In the genomic region with DNA sequence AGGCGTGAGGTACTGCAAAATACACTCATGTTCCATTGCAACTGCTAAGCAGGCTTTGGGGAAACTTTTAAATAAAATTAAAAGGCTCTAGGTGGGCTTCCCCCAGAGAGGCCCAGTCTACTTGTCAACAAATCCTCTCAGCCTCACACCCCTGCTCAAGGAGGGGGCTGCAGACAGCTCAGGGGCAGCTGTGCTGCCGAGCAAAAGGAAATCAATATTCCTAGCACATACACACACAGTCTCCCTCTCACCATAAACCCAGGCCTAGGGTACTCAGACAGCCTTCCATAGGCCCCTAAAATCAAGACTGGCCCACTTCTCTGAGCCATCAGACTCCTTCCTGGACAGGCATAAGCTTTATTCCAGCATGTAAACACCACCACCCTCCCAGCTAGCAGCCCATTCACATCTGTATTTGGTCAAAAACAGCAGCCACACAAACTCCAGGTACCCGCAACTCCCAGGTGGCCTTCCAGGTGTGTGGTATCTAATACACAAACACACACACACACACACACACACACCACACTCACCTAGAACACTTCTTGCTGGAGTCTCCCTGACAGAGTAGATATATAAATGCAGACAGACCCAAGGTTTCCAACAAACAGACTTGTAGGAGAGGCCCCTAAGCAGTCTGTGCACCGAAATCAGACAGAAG, we compare ENCODE assay signal across 8 mouse cellular contexts.
DNase-seq lines count a peak whose midpoint lies in the region; ATAC-seq and TF ChIP-seq lines count a peak whose summit lies in the region.

No protein-coding gene starts in this region.

- H3K4me1 ChIP-seq in heart, adult 2 months (ENCODE audit: control insufficient read depth, insufficient read depth, low read length): peaks cover 45% of the 10 kb centered on the region
- peaks cover 66% of the 10 kb centered on the region for H3K4me1 ChIP-seq in forebrain, embryonic 12.5 days
- H3K4me1 ChIP-seq in liver, embryonic 11.5 days (replicated peaks; ENCODE audit: control insufficient read depth, insufficient read depth, low read length): peaks cover 50% of the 10 kb centered on the region

- intact Hi-C loops in heart, adult 2 months (cut with DNase I): no loop called here

- H3K9ac ChIP-seq in heart, adult 2 months (ENCODE audit: low read depth, low read length): peak overlapping the region; percentile 85
- H3K9ac ChIP-seq in forebrain, embryonic 12.5 days: peak overlapping the region; percentile 67
- H3K9ac ChIP-seq in liver, embryonic 11.5 days (ENCODE audit: low read depth, low read length): peak overlapping the region; percentile 80

- DNase-seq in heart, adult 2 months: no peak
- DNase-seq in heart, adult 8-10 months (ENCODE audit: low spot score): no peak
- DNase-seq in liver, embryonic 11.5 days (ENCODE audit: low spot score): no peak
- no peak for DNase-seq in cerebellum, adult 18-20 months
- no peak for DNase-seq in gastrocnemius, postnatal 4 days (ENCODE audit: low spot score in 2 of 2)
- DNase-seq in cerebellum, postnatal 36 days: no peak

- peak overlapping the region; percentile 64 for H3K4me3 ChIP-seq in heart, adult 2 months
- peak overlapping the region; percentile 53 for H3K4me3 ChIP-seq in C2C12 (ENCODE audit: insufficient read depth, poor library complexity, severe bottlenecking)
- peak overlapping the region; percentile 52 for H3K4me3 ChIP-seq in forebrain, embryonic 12.5 days (replicated peaks)
- H3K4me3 ChIP-seq in liver, embryonic 11.5 days (ENCODE audit: low read depth, low read length): peak overlapping the region; percentile 79

- 40% methylated on average over 4 of the region's 4 CpGs for WGBS in heart, adult 2 months
- 55% methylated on average over 4 of the region's 4 CpGs for WGBS in forebrain, embryonic 12.5 days
- 52% methylated on average over 4 of the region's 4 CpGs for whole genome bisulfite sequencing in liver, embryonic 11.5 days

- peak overlapping the region; percentile 92 for H3ac ChIP-seq in C2C12 (ENCODE audit: control insufficient read depth, insufficient read length, low read depth)

- peaks cover 4% of the 10 kb centered on the region for H3K79me2 ChIP-seq in heart, adult 2 months (replicated peaks; ENCODE audit: control insufficient read depth, insufficient read depth, low read length)
- H3K79me2 ChIP-seq in C2C12 (ENCODE audit: control insufficient read depth, insufficient read depth): peaks cover 60% of the 10 kb centered on the region

- no peaks in the 10 kb centered on the region for H3K9me3 ChIP-seq in forebrain, embryonic 12.5 days
- no peaks in the 10 kb centered on the region for H3K9me3 ChIP-seq in liver, embryonic 11.5 days (ENCODE audit: control insufficient read depth, low read length)

- peaks cover 16% of the 10 kb centered on the region for H3K79me3 ChIP-seq in C2C12 (ENCODE audit: low read depth)

- TF ChIP-seq EP300 in heart, adult 2 months (IDR thresholded peaks at IDR 0.05; ENCODE audit: insufficient read depth, low read depth, low read length): no peak

- TF ChIP-seq POLR2A in heart, adult 2 months (IDR thresholded peaks at IDR 0.05; ENCODE audit: insufficient read depth, low read depth, low read length): no peak

- H3K36me3 ChIP-seq in heart, adult 2 months (ENCODE audit: control insufficient read depth, insufficient read depth, low read length): peaks cover 15% of the 10 kb centered on the region
- H3K36me3 ChIP-seq in C2C12 (ENCODE audit: control insufficient read depth, insufficient read depth): no peaks in the 10 kb centered on the region
- H3K36me3 ChIP-seq in forebrain, embryonic 12.5 days (replicated peaks): no peaks in the 10 kb centered on the region
- H3K36me3 ChIP-seq in liver, embryonic 11.5 days (ENCODE audit: control insufficient read depth, insufficient read depth, low read length): no peaks in the 10 kb centered on the region

- no peaks in the 10 kb centered on the region for H3K27me3 ChIP-seq in heart, adult 2 months (ENCODE audit: control insufficient read depth, insufficient read depth, low read length)
- no peaks in the 10 kb centered on the region for H3K27me3 ChIP-seq in C2C12 (ENCODE audit: control insufficient read depth, insufficient read depth, insufficient read length)
- no peaks in the 10 kb centered on the region for H3K27me3 ChIP-seq in forebrain, embryonic 12.5 days
- H3K27me3 ChIP-seq in liver, embryonic 11.5 days (replicated peaks; ENCODE audit: control insufficient read depth, insufficient read depth, low read length): no peaks in the 10 kb centered on the region

- ATAC-seq in forebrain, embryonic 12.5 days (ENCODE audit: low FRiP score): peak; percentile 45; the same call in 1 of the 2 replicates
- peak; percentile 23 for ATAC-seq in liver, embryonic 11.5 days (replicated peaks; ENCODE audit: low FRiP score)

- peak overlapping the region; percentile 85 for H3K4me2 ChIP-seq in forebrain, embryonic 12.5 days
- peak overlapping the region; percentile 67 for H3K4me2 ChIP-seq in liver, embryonic 11.5 days

- TF ChIP-seq CTCF in heart, adult 2 months (IDR thresholded peaks at IDR 0.05): no peak
- no peak for TF ChIP-seq CTCF in C2C12 (IDR thresholded peaks at IDR 0.05; ENCODE audit: control insufficient read depth, insufficient read depth, insufficient read length)

- peak overlapping the region; percentile 89 for H3K27ac ChIP-seq in heart, adult 2 months
- H3K27ac ChIP-seq in forebrain, embryonic 12.5 days: peak overlapping the region; percentile 56
- peak overlapping the region; percentile 70 for H3K27ac ChIP-seq in liver, embryonic 11.5 days (ENCODE audit: low read depth, low read length)

TF ChIP-seq in C2C12, 6 proteins besides CTCF, POLR2A, EP300 and RAD21:
- TF ChIP-seq MYOG (IDR thresholded peaks at IDR 0.05; ENCODE audit: control insufficient read depth, extremely low read depth, insufficient read length) (no peak), CEBPB (IDR thresholded peaks at IDR 0.05; ENCODE audit: low read depth) (no peak), FOSL1 (IDR thresholded peaks at IDR 0.05; ENCODE audit: insufficient read depth, low read length, poor library complexity, severe bottlenecking) (no peak), MAX (IDR thresholded peaks at IDR 0.05) (no peak)
